Mouse (Mus musculus) macrophage (primary cell): Measurements from ENCODE around the gene S100a13. TPM values are rescaled to one million over a fixed set of nuclear protein-coding genes. Genes with fewer than 3 reads are reported as not detected.

Source experiments
- H3K27ac ChIP-seq: fragments of 350-480 bp; formaldehyde crosslinking; 2 replicates; pipeline ENCODE4 v1.9.0; 2021
- H3K36me3 ChIP-seq: fragments of 350-480 bp; formaldehyde crosslinking; 2 replicates; pipeline ENCODE4 v1.9.0; 2021; ENCODE audit errors: inconsistent target
- H3K4me3 ChIP-seq: fragments of 350-480 bp; formaldehyde crosslinking; 2 replicates; pipeline ENCODE4 v1.9.0; 2021; ENCODE audit errors: inconsistent target
- H3K79me2 ChIP-seq: fragments of 350-480 bp; formaldehyde crosslinking; 2 replicates; pipeline ENCODE4 v1.9.0; 2021; ENCODE audit errors: inconsistent target
- WGBS: methylation state at CpG from one replicate; pipeline ENCODE4 v1.1.7; 2026; ENCODE audit warnings: inconsistent platforms; ENCODE audit not compliant: missing documents; 5-methylcytosine and 5-hydroxymethylcytosine counted together
- polyA plus RNA-seq: library from polyadenylated mRNA; stranded (reverse); fragments of 250-400 nt; gene quantifications from 3 replicates; pipeline ENCODE4 v1.2.4, GENCODE M21; 2018; ENCODE audit warnings: inconsistent platforms

S100a13 gene
- polyA plus RNA-seq, 1 experiment from 2014 or later = 61.0 TPM

GRCm38 (mm10) chr3:90552231-90552630 lies 38.0 kb downstream of the S100a13 start:
- Histone ChIP-seq H3K4me3 (no peak overlapping the region), H3K36me3 (no peaks in the 10 kb centered on the region), H3K27ac (no peak overlapping the region), H3K79me2 (no peaks in the 10 kb centered on the region)
- 86% methylated on average over 2 of the region's 2 CpGs for WGBS

GRCm38 (mm10) chr3:90555954-90556353 lies 41.7 kb downstream of the S100a13 start:
- WGBS = 80% methylated on average over 5 of the region's 5 CpGs
- Histone ChIP-seq H3K27ac (no peak overlapping the region), H3K36me3 (no peaks in the 10 kb centered on the region), H3K79me2 (no peaks in the 10 kb centered on the region), H3K4me3 (no peak overlapping the region)

- no peaks in the 10 kb centered on the region for H3K36me3 ChIP-seq
- no peak within 1 kb of the TSS for H3K4me3 ChIP-seq
- H3K27ac ChIP-seq = no peak within 1 kb of the TSS
- no peaks in the 10 kb centered on the region for H3K79me2 ChIP-seq
- WGBS = 88% methylated on average over 6 of the region's 6 CpGs
Observed at GRCm38 (mm10) chr3:90560008-90560628, 45.9 kb downstream of the S100a13 start, which contains the start of gene S100a3. S100a3 (plus strand) TSS chr3:90560578.

Other genes starting within 250 kb of the S100a13 start
- 25.4 to 40.1 TPM (median 34.8 TPM) in 3 replicates for gene Dennd4b, start 249.2 kb upstream of the S100a13 start, polyA plus RNA-seq
- gene Gatad2b, start 221.3 kb upstream of the S100a13 start, polyA plus RNA-seq = 14.7 to 25.3 TPM (median 17.8 TPM) in 3 replicates
- gene Slc27a3, start 124.5 kb upstream of the S100a13 start, polyA plus RNA-seq = 0.09 to 0.76 TPM (median 0.25 TPM) in 3 replicates
- gene Ints3, start 80.8 kb upstream of the S100a13 start, polyA plus RNA-seq = 20.2 to 26.1 TPM (median 23.4 TPM) in 3 replicates
- 0.35 to 1.1 TPM (median 0.40 TPM) in 3 replicates for gene Npr1, start 48.6 kb upstream of the S100a13 start, polyA plus RNA-seq
- gene Ilf2, start 38.3 kb upstream of the S100a13 start, polyA plus RNA-seq = 17.9 to 39.5 TPM (median 31.2 TPM) in 3 replicates
- 56.7 to 92.3 TPM (median 76.9 TPM) in 3 replicates for gene Snapin, start 23.4 kb upstream of the S100a13 start, polyA plus RNA-seq
- gene Chtop, start 4.9 kb upstream of the S100a13 start, polyA plus RNA-seq = 50.7 to 64.7 TPM (median 57.9 TPM) in 3 replicates
- 229 to 857 TPM (median 718 TPM) in 3 replicates for gene S100a1, start within 50 bp of the S100a13 start, polyA plus RNA-seq
- not detected in 3 replicates for gene S100a14, start 12.4 kb downstream of the S100a13 start, polyA plus RNA-seq
- not detected in 3 replicates for gene S100a16, start 22.8 kb downstream of the S100a13 start, polyA plus RNA-seq
- gene S100a3, start 46.1 kb downstream of the S100a13 start, polyA plus RNA-seq = not detected in 3 replicates
- not detected in 3 replicates for gene S100a2, start 75.8 kb downstream of the S100a13 start, polyA plus RNA-seq
- not detected in 3 replicates for gene Gm42674, start 87.5 kb downstream of the S100a13 start, polyA plus RNA-seq
- gene S100a4, start 89.3 kb downstream of the S100a13 start, polyA plus RNA-seq = 174 to 303 TPM (median 196 TPM) in 3 replicates
- gene S100a5, start 94.1 kb downstream of the S100a13 start, polyA plus RNA-seq = not detected in 3 replicates
- gene S100a6, start 98.4 kb downstream of the S100a13 start, polyA plus RNA-seq = 41.2 to 308 TPM (median 103 TPM) in 3 replicates
- gene S100a7a, start 139.6 kb downstream of the S100a13 start, polyA plus RNA-seq = not detected in 3 replicates
- gene S100a8, start 154.5 kb downstream of the S100a13 start, polyA plus RNA-seq = 14.4 to 117 TPM (median 83.6 TPM) in 3 replicates
- gene S100a9, start 181.3 kb downstream of the S100a13 start, polyA plus RNA-seq = 23.9 to 259 TPM (median 111 TPM) in 3 replicates
- gene Pglyrp4, start 212.5 kb downstream of the S100a13 start, polyA plus RNA-seq = not detected in 3 replicates